Comparison of ENCODE assay signal across 9 mouse cellular contexts in the genomic region with DNA sequence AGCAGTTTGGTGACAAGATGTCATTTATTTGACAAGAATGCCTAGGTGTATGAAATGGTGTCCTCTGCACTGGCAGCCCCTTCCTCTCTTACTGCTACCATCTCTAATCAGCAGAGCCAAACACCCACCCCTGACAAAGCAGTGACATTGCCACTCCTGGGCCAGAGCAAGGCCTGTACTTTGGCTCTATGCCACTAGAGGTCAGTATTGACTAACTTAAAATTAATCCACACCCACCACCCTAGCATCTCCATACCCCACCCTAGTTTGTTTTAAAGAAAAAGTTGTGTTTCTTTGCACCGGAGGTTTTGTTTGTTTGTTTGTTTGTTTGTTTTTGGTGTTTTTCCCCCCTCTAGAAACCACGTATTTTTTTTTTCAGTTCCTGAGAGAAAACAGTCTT.
A peak's percentile ranks its signal among the peaks of the same experiment; 100 is the strongest.
DNase-seq lines count a peak whose midpoint lies in the region; ATAC-seq and TF ChIP-seq lines count a peak whose summit lies in the region.
"Had no signal": no experiment of that assay in that cellular context is flagged by ENCODE, and none has a peak within 500 bp of the region (broad histone marks: within the 10 kb centered on the region; RNA-seq: fewer than 3 reads in every experiment).

No protein-coding gene starts in this region.

- 5% methylated on average over 2 of the region's 2 CpGs for WGBS in liver, adult 2 months
- WGBS in liver, embryonic 11.5 days: 15% methylated on average over 2 of the region's 2 CpGs
- 6% methylated on average over 2 of the region's 2 CpGs for WGBS in kidney, embryonic 16.5 days
- 9% methylated on average over 2 of the region's 2 CpGs for WGBS in liver, embryonic 14.5 days (ENCODE audit: insufficient replicate concordance)

- no peaks in the 10 kb centered on the region for H3K36me3 ChIP-seq in liver, adult 2 months (ENCODE audit: control insufficient read depth, insufficient read depth, low read length)
- H3K36me3 ChIP-seq in liver, embryonic 11.5 days (ENCODE audit: control insufficient read depth, insufficient read depth, low read length): no peaks in the 10 kb centered on the region
- H3K36me3 ChIP-seq in kidney, embryonic 16.5 days (ENCODE audit: insufficient read depth, low read length): no peaks in the 10 kb centered on the region
- H3K36me3 ChIP-seq in liver, embryonic 14.5 days (replicated peaks; ENCODE audit: control insufficient read depth, insufficient read depth, low read depth): no peaks in the 10 kb centered on the region

- TF ChIP-seq EP300 in liver, embryonic 14.5 days (IDR thresholded peaks at IDR 0.05; ENCODE audit: low read depth): no peak

- no peak overlapping the region for H3K27ac ChIP-seq in liver, adult 2 months (replicated peaks; ENCODE audit: insufficient read depth, low read depth, low read length)
- H3K27ac ChIP-seq in liver, embryonic 11.5 days (ENCODE audit: low read depth, low read length): no peak overlapping the region
- H3K27ac ChIP-seq in kidney, embryonic 16.5 days (ENCODE audit: low read length): no peak overlapping the region
- H3K27ac ChIP-seq in liver, embryonic 14.5 days: no peak overlapping the region
- H3K27ac ChIP-seq: macrophage had no signal

- no peak for ATAC-seq in liver, embryonic 11.5 days (replicated peaks; ENCODE audit: low FRiP score)
- ATAC-seq in kidney, embryonic 16.5 days (ENCODE audit: low FRiP score, low TSS enrichment): peak; percentile 61; the same call in 1 of the 2 replicates
- ATAC-seq in liver, embryonic 14.5 days (ENCODE audit: insufficient read depth): no peak
- ATAC-seq in erythroblast, adult 5-6 weeks (replicated peaks; ENCODE audit: low FRiP score, poor library complexity, severe bottlenecking): no peak

- peak; percentile 53; the same call in 1 of the 2 replicates for TF ChIP-seq CTCF in liver, adult 2 months (IDR thresholded peaks at IDR 0.05; ENCODE audit: low read depth, low read length)
- peak; percentile 51 for TF ChIP-seq CTCF in liver, embryonic 14.5 days (IDR thresholded peaks at IDR 0.05; ENCODE audit: low read depth)

- peak; percentile 17 for DNase-seq in liver, adult 2 months (ENCODE audit: extremely low read depth, low read depth, low spot score)
- DNase-seq in liver, embryonic 11.5 days (ENCODE audit: low spot score): no peak
- DNase-seq in cerebellum, adult 18-20 months: peak; percentile 20
- DNase-seq in frontal cortex, adult 2 months (ENCODE audit: extremely low spot score in 1 of 2, low spot score in 1 of 2): peak; percentile 20 to 85
- no peak for DNase-seq in liver, embryonic 14.5 days (ENCODE audit: low read depth in 3 of 3, low spot score in 3 of 3)
- peak; percentile 89 for DNase-seq in retina, embryonic 14.5 days (ENCODE audit: low spot score)

- no peak for TF ChIP-seq POLR2A in liver, adult 2 months (IDR thresholded peaks at IDR 0.05; ENCODE audit: extremely low read depth, insufficient read depth, low read length)

- H3K79me2 ChIP-seq in liver, adult 2 months (ENCODE audit: control insufficient read depth, insufficient read depth, low read length): no peaks in the 10 kb centered on the region

- H3K4me3 ChIP-seq in liver, adult 2 months (ENCODE audit: insufficient read depth, low read depth, low read length): no peak overlapping the region
- H3K4me3 ChIP-seq in liver, embryonic 11.5 days (ENCODE audit: low read depth, low read length): no peak overlapping the region
- H3K4me3 ChIP-seq in kidney, embryonic 16.5 days (ENCODE audit: low read length): no peak overlapping the region
- no peak overlapping the region for H3K4me3 ChIP-seq in liver, embryonic 14.5 days (ENCODE audit: insufficient read depth in 1 of 2, low read depth in 2 of 2, low read length in 2 of 2)

- H3K4me1 ChIP-seq in liver, adult 2 months (ENCODE audit: control insufficient read depth, insufficient read depth, low read length): no peaks in the 10 kb centered on the region
- H3K4me1 ChIP-seq in liver, embryonic 11.5 days (replicated peaks; ENCODE audit: control insufficient read depth, insufficient read depth, low read length): no peaks in the 10 kb centered on the region
- no peaks in the 10 kb centered on the region for H3K4me1 ChIP-seq in kidney, embryonic 16.5 days (ENCODE audit: insufficient read depth, low read length)
- no peaks in the 10 kb centered on the region for H3K4me1 ChIP-seq in liver, embryonic 14.5 days (replicated peaks; ENCODE audit: control insufficient read depth in 2 of 2, insufficient read depth in 2 of 2, low read length in 1 of 2)

- no peak overlapping the region for H3K4me2 ChIP-seq in liver, embryonic 11.5 days
- no peak overlapping the region for H3K4me2 ChIP-seq in kidney, embryonic 16.5 days (replicated peaks; ENCODE audit: low read depth, low read length)
- no peak overlapping the region for H3K4me2 ChIP-seq in liver, embryonic 14.5 days (ENCODE audit: low read depth)

- H3K9me3 ChIP-seq in liver, embryonic 11.5 days (ENCODE audit: control insufficient read depth, low read length): no peaks in the 10 kb centered on the region
- no peaks in the 10 kb centered on the region for H3K9me3 ChIP-seq in kidney, embryonic 16.5 days (ENCODE audit: low read length)
- H3K9me3 ChIP-seq in liver, embryonic 14.5 days (ENCODE audit: control insufficient read depth, low read length): no peaks in the 10 kb centered on the region

- no peak overlapping the region for H3K9ac ChIP-seq in liver, adult 2 months (ENCODE audit: low read depth, low read length)
- H3K9ac ChIP-seq in liver, embryonic 11.5 days (ENCODE audit: low read depth, low read length): no peak overlapping the region
- H3K9ac ChIP-seq in kidney, embryonic 16.5 days (replicated peaks; ENCODE audit: low read length): no peak overlapping the region
- H3K9ac ChIP-seq in liver, embryonic 14.5 days (replicated peaks): no peak overlapping the region

- H3K27me3 ChIP-seq in liver, adult 2 months (ENCODE audit: control insufficient read depth, insufficient read depth, low read length): 0 out of 2 replicates have a peak, but pooled peaks cover 2% of the 10 kb centered on the region
- no peaks in the 10 kb centered on the region for H3K27me3 ChIP-seq in liver, embryonic 11.5 days (replicated peaks; ENCODE audit: control insufficient read depth, insufficient read depth, low read length)
- H3K27me3 ChIP-seq in kidney, embryonic 16.5 days (ENCODE audit: insufficient read depth, low read length): no peaks in the 10 kb centered on the region
- H3K27me3 ChIP-seq in liver, embryonic 14.5 days (ENCODE audit: control insufficient read depth, insufficient read depth, low read length): no peaks in the 10 kb centered on the region

Comparison
In these comparisons a context has a peak if more than half of its experiments do, and no peak if none do; other contexts are left out.
1. DNase-seq: peak in liver, adult 2 months (single experiment), cerebellum, adult 18-20 months (2 of 2), frontal cortex, adult 2 months (2 of 2) and retina, embryonic 14.5 days (single experiment); none in liver, embryonic 11.5 days (single experiment) and liver, embryonic 14.5 days (0 of 3).